Mouse (Mus musculus): ENCODE results near the gene Bola3.

GRCm38 (mm10) chr6:83302264-83302663 lies 46.7 kb upstream of the Bola3 start:
- TF ChIP-seq FLI1 (IDR thresholded peaks at IDR 0.05; ENCODE audit: low read length), result no peak
- TF ChIP-seq GATA1 (IDR thresholded peaks at IDR 0.05; ENCODE audit: borderline replicate concordance, low read length), result no peak

Measured in megakaryocyte, embryonic 14.5 days (primary cell).